Mouse (Mus musculus): ENCODE data around the gene Ica1.

The Ica1 gene

GRCm38 (mm10) chr6:8778296-8778649, at the start of gene Ica1:
Ica1 (minus strand) TSS chr6:8778488.
- DNase-seq (ENCODE audit: low read depth, low spot score): peak; percentile 52

GRCm38 (mm10) chr6:8819866-8820265, 41.6 kb upstream of the Ica1 start:
- no peak for DNase-seq (ENCODE audit: low read depth, low spot score)

GRCm38 (mm10) chr6:8814332-8815002, 36.2 kb upstream of the Ica1 start:
- DNase-seq (ENCODE audit: low read depth, low spot score): no peak

DNA sequence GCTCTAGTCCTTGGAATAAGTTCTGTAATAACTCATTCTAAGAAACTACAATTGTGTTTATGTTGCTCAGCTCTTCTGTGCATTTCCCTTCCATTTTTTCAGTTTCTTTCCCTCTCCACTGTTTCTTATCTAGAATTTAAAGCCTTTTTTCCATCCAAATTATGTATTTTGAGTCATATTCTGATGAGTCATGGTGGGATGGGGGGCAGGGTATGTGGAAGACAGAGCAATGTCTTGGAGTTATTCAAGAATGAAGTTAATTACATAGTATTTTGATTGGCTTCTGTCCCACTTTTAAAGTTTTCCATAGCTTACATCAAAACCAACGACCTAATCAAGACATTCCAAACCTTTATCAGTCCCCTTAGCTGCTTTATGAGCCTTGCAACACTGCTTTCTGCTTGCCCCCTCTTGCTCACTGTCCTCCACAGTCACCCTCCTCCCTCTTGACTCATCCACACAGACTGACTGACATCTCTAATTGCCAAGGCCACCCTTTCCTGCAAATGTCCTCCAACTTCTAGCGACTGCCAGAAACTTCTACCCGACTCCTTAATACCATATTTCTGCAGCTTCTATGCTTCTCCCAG, 24.4 kb upstream of the Ica1 start:
- DNase-seq (ENCODE audit: low read depth, low spot score): peak; percentile 6

DNA sequence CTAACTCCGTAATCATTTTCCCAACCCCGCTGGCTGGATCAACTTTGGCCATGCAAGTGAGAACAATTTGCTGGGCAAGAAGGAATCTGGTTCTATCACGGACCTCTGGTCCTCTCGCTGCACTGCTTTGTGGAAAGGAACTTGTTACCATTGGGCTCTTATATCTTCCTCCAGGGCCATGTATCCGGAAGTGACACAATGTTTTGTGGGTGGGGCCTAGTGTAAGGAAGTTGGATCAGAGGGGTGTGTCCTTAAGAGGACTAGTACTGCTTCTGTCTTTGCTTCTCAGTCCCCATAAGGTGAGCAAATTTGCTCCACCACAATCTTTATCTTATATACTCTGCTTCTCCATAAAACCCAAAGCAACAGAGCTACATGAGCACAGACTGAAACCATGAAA, 14.1 kb upstream of the Ica1 start:
- no peak for DNase-seq (ENCODE audit: low read depth, low spot score)

GRCm38 (mm10) chr6:8791781-8792180, 13.5 kb upstream of the Ica1 start:
- DNase-seq (ENCODE audit: low read depth, low spot score): no peak

GRCm38 (mm10) chr6:8780618-8781017, 2.3 kb upstream of the Ica1 start:
- no peak for DNase-seq (ENCODE audit: low read depth, low spot score)

- DNase-seq (ENCODE audit: low read depth, low spot score): peak; percentile 89
Observed at GRCm38 (mm10) chr6:8777411-8778295, 635 bp downstream of the Ica1 start.

GRCm38 (mm10) chr6:8771539-8771938, 6.7 kb downstream of the Ica1 start:
- DNase-seq (ENCODE audit: low read depth, low spot score): no peak

DNA sequence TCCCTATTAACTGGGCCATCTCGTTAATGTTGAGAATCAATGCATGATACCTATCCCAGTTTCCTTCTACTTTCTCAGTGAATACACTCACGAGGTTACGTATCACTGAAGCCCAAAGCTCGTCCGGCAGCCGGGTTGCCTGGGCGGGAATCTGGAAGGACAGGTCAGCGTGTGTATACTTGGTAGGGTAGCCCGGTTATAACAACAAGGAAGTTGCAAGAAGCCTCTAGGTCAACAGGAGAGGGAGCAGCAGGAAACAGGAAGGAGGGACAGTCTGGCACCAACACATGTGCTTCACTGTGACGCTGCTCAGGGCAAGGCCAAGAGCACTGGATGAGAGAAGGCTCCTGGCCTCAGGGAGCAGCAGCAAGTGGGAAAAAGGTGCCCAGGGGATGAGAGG, 7.9 kb downstream of the Ica1 start:
- peak; percentile 8 for DNase-seq (ENCODE audit: low read depth, low spot score)

- peak; percentile 12 for DNase-seq (ENCODE audit: low read depth, low spot score)
Observed at GRCm38 (mm10) chr6:8769803-8770202, 8.5 kb downstream of the Ica1 start.

- DNase-seq (ENCODE audit: low read depth, low spot score): no peak
Observed at GRCm38 (mm10) chr6:8766652-8767051, 11.6 kb downstream of the Ica1 start.

DNA sequence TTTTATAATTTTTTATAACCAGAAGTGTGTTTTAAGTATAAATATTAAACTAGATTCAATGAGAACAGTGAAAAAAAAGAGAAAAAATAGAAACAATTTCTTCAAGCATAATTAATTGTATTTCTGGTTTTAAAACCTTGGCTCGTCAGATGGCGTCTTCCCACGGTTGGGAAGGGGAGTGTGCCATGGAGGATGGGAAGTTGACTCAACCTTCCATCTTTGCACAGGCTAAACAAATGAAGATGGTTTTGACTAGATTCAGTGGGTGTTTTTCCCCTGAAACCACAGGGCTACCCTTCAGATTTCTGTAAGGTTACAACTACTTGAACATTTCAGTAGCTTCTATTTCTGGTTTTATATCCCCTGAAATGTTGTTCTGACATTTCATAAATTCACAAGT, 12.5 kb downstream of the Ica1 start:
- peak; percentile 53 for DNase-seq (ENCODE audit: low read depth, low spot score)

DNA sequence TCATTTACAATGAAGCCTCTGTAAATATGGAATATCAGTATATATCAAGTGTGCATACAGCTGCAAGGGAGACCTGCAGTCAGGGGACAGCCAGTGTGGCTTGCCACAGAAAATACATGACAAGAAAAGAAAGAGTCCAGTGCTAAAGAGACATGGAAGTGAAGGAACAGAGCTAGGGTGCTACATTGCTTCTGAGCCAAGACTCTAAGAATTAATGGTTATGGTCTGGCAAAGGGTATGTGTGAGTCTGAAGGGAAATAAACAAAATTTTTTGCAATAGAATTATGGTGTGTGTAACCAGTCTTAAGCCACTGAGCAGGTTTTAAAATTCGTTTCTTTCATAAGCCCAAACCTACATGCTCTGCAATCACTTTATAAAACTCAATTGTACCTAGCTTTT, 13.2 kb downstream of the Ica1 start:
- no peak for DNase-seq (ENCODE audit: low read depth, low spot score)

DNA sequence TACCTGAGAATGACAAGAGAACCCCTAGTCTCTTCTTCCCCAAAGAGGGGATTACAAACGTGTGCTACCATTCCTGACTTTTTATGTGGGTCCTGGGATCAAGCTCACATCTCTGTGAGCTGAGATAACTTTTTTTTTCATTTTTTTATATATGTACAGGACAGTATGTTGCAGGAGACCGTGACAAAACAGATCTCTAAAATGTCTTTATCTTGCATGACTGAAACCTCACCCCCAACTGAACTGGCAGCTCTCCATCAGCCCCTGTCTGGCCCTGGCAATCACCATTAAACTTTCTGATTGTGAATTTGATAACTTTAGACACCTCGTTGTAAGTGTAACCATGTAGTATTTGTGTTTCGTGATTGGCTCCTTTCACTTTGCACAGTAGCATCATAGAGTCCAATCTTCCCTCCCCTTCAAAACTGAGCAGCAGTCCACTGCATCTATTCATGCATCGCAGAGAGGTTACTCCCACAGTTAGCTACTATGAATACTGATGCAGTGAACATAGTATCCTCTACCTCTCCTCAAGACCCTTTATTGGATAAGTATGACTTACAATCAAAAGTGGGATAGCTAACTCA, 17.5 kb downstream of the Ica1 start:
- no peak for DNase-seq (ENCODE audit: low read depth, low spot score)

DNA sequence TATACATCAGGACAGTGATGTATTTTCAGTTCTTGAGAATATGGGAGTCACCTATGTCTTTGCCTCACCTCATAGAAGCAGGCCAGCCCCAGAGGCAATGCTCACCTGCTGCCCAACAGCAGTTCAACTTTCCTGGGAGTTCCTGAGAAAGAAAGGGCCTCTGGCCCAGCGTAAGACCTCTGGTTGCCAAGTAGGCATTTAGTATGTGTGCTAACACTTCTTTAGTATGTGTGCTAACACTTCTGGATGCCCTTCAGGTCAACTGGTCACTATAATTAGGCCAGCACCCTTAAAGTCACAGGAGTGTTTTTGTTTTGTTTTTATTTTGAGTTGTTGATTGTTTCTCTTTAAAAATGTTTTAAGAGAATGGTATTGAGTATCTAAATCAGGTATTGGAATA, 18.4 kb downstream of the Ica1 start:
- DNase-seq (ENCODE audit: low read depth, low spot score): no peak

DNA sequence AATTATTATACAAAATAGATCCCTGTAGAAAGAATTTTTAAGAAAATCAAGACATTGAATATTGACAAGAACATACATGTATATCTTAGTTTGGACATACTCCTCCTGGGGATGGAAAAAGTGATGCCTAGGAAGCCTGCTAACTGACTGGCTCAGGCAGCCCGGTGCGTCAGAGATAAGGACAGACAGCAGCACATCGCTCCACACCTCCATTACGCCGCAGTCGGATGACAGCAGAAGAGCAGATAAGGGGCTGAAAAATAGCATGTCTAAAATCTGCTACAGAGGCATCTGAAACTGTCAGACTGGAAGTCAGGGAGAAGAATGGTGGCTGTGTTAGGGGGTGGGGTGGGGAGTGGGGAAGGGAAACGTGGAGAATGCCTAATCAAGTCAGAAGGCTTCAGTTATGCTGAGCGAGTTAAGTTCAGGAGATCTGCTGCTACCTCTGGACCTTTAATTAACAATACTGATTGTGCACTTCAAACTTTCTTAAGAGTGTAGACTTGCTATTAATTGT, 22.5 kb downstream of the Ica1 start:
- no peak for DNase-seq (ENCODE audit: low read depth, low spot score)

DNA sequence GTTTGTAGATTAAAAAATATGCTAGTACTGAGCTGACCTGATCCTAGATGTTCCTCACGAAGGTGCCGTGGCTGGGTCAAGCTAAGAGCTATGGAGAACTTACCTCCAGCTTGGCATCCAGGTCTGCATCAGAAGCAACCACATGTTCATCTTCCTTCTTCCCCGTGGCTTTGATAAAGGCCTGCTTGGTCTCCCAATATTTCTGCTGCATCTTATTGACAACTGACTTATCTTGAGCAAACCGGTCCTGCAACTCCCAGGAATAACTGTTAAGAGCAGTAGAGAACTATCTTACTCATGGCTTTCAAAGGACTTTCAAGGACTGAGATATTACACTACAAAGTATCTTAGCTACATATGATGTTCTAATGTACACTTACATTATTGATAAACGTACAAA, 23.8 kb downstream of the Ica1 start:
- DNase-seq (ENCODE audit: low read depth, low spot score): no peak

DNA sequence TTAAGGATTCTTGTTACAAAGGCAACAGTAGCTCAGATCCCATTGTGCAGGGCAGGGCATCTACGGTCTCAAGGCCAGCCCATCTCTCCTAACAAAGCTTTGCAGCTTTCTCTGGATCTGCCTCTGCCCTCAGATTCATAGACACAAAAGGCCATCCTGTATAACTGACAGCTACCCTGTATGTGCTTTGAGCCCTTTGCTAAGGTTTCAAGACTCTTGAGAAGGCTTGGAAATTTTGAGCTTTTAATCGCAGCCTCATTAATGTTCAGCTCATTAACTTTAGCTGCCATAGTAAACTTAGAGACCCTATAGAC, 24.6 kb downstream of the Ica1 start:
- no peak for DNase-seq (ENCODE audit: low read depth, low spot score)

DNA sequence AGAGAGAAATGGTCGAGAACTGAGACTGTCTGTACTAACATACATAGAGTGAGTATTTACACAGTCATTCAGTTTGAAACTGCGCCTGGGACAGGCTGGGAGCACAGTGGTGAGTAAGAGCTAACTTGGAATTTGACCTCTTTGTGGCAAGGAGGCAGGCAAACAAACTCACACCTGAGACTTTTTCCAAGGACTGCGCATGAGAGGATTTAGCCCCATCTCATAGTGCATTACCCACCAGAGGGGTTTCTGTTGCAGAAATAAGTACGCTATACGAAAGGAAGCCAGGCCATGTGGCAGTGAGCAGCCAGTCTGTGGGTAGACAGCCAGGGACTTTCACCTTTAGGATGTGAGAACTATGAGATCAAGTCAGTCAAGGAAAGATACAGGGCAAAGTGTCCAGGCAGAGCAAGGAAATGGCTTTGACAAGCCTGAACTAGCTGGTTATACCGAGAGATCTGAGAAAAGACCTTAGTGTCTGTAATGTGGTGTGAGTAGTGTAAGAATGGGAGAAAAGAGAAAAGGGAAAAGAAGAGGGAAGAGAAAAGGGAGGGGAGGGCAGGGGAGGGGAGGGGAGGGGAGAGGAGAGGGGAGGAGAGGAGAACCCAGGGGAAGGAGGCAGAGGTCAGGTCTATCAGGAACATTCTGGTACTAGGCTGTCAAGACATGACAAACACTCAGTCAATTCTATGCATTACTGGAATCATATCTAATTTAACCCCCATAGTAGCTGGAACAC, 25.1 kb downstream of the Ica1 start:
- DNase-seq (ENCODE audit: low read depth, low spot score): no peak

DNA sequence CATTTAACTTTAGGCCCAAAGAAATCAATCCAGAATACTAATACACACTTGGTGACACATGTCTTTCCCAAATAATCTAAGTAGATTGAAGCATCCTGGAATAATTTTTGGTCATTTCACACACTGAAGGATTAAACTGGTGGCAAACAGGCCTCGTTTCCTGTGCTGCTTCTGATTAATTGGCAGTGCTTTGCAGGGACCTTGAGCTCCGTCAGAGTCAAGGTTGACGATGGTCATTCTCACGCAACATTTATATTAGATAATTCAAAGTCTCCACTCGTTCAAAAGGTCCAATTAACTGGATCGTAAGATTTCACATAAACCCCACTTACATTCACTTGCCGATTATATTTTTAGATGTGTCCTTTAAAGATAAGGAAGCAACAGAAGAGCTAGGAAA, 33.4 kb downstream of the Ica1 start:
- DNase-seq (ENCODE audit: low read depth, low spot score): no peak
